Mouse (Mus musculus) stomach, embryonic 16.5 days (tissue): ENCODE data around the gene Sapcd1. TPM values are rescaled to one million over a fixed set of nuclear protein-coding genes. Genes with fewer than 3 reads are reported as not detected.
"Not testable (repeated sequence)": the region's sequence is repeated elsewhere in the genome, so short reads cannot be mapped to it uniquely, and the experiment has no call there.

Source experiments
- ATAC-seq: fragments of 200-750 bp; cut with Nextera tagmentation; 2 replicates; pipeline ENCODE4 v1.8.0; 2017; ENCODE audit warnings: moderate number of reproducible peaks, moderate TSS enrichment; ENCODE audit not compliant: insufficient read depth, low FRiP score
- H3K27ac ChIP-seq: fragments of 300-500 bp; sonication (generic); 2 replicates; pipeline ENCODE4 v1.5.1; 2014; ENCODE audit warnings: low read length
- H3K27me3 ChIP-seq: fragments of 300-500 bp; sonication (generic); 2 replicates; pipeline ENCODE4 v1.6.1; 2014; ENCODE audit warnings: low read length, control low read depth, mixed read lengths; ENCODE audit not compliant: control insufficient read depth, insufficient read depth
- H3K36me3 ChIP-seq: fragments of 300-500 bp; sonication (generic); 2 replicates; pipeline ENCODE4 v1.6.1; 2014; ENCODE audit warnings: low read length; ENCODE audit not compliant: control insufficient read depth, insufficient read depth
- H3K4me1 ChIP-seq: fragments of 300-500 bp; sonication (generic); 2 replicates; pipeline ENCODE4 v1.6.1; 2014; ENCODE audit warnings: low read length, control low read depth, mixed read lengths; ENCODE audit not compliant: control insufficient read depth, insufficient read depth
- H3K4me2 ChIP-seq: fragments of 300-500 bp; sonication (generic); 2 replicates; pipeline ENCODE4 v1.6.1; 2014; ENCODE audit warnings: low read depth, low read length, mixed read lengths
- H3K4me3 ChIP-seq: fragments of 300-500 bp; sonication (generic); replicated peaks from 2 replicates; pipeline ENCODE4 v1.5.1; 2014; ENCODE audit warnings: mild to moderate bottlenecking, low read length
- H3K9ac ChIP-seq: fragments of 300-500 bp; sonication (generic); 2 replicates; pipeline ENCODE4 v1.6.1; 2014; ENCODE audit warnings: low read length
- H3K9me3 ChIP-seq: fragments of 300-500 bp; sonication (generic); replicated peaks from 2 replicates; pipeline ENCODE4 v1.6.1; 2016; ENCODE audit warnings: low read length, control low read depth; ENCODE audit not compliant: control insufficient read depth
- WGBS: fragments of 180-500 bp; shearing (Covaris S2); extraction: QIAGEN DNeasy Blood & Tissue Kit; methylation state at CpG from one replicate; pipeline ENCODE4 v1.1.7; 2014; 5-methylcytosine and 5-hydroxymethylcytosine counted together
- polyA plus RNA-seq: library from polyadenylated mRNA; unstranded; fragments of >200 nt; fragmentation: Nextera tagmentation; extraction: Ambion mirVana; gene quantifications from 2 replicates; pipeline ENCODE4 v1.2.1, GENCODE M21; 2015

Sapcd1 gene
- polyA plus RNA-seq, 1 experiment from 2014 or later: 14.2 TPM

GRCm38 (mm10) chr17:35047688-35048087 is 19.9 kb upstream of the Sapcd1 start:
- Histone ChIP-seq H3K27me3 (no peaks in the 10 kb centered on the region), H3K4me2 (peak overlapping the region; percentile 100), H3K9ac (peak overlapping the region; percentile 28; the same call in 1 of the 2 replicates), H3K27ac (peak overlapping the region; percentile 99), H3K9me3 (no peaks in the 10 kb centered on the region), H3K36me3 (peaks cover under 1% of the 10 kb centered on the region; the same call in 1 of the 2 replicates), H3K4me3 (0 out of 2 replicates have a peak overlapping the region, but pooled peaks have one; percentile 3), H3K4me1 (peaks cover 56% of the 10 kb centered on the region)
- 26% methylated on average over 1 of the region's 1 CpGs for WGBS
- ATAC-seq: no peak

DNA sequence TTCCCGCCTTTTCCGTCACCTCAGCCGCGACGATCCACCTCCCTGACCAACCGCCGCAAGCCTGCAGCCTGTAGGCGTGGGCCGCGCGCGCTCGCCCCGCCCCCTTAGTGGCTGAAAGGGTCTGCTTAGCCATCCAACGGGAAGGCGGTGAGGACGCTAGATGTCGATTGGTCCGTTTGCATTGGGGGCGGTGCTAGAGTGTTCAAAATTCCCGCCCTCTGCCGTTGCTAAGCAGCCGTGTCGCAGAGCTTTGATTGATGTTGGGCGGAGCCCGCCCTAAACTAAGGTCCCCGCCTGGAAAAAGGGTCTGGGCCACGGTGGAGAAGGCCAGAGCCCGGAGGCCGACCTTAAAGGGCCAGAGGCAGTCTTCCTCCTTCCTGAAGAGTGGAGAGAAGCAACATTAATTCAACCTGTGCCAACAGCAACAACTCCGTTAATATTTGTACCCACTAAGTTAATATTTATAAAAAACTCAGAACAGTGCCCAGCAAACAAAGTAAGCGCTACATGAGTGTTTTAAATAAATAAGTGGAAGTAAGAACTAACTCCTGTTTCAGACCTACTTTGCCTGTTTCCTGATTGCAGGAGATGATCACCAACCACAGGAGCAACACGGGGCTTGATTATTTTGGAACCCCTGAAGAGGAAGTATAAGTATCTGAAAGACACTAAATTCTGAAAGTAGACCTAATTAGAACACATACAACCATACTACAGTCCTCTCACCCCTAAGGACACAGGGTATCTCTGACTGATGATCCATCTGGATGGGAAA is 19.1 kb upstream of the Sapcd1 start, which contains the start of gene Msh5:
Gene Msh5, minus strand, starts transcription at position 65 of the 775 bp plus-strand sequence.
- 2% methylated on average over 33 of the region's 33 CpGs for WGBS
- H3K4me3 ChIP-seq: peak within 1 kb of the TSS; percentile 67
- ATAC-seq: peak; percentile 95
- no peaks in the 10 kb centered on the region for H3K27me3 ChIP-seq
- peaks cover 48% of the 10 kb centered on the region for H3K4me1 ChIP-seq
- H3K27ac ChIP-seq: peak within 1 kb of the TSS; percentile 99
- H3K9me3 ChIP-seq: no peaks in the 10 kb centered on the region
- H3K9ac ChIP-seq: peak within 1 kb of the TSS; percentile 95
- no peaks in the 10 kb centered on the region for H3K36me3 ChIP-seq
- H3K4me2 ChIP-seq: peak within 1 kb of the TSS; percentile 100

GRCm38 (mm10) chr17:35045807-35046680 is 18.2 kb upstream of the Sapcd1 start:
- ATAC-seq: no peak
- peak overlapping the region; percentile 100 for H3K4me2 ChIP-seq
- H3K4me1 ChIP-seq: peaks cover 48% of the 10 kb centered on the region
- H3K9ac ChIP-seq: peak overlapping the region; percentile 95
- no peaks in the 10 kb centered on the region for H3K36me3 ChIP-seq
- H3K9me3 ChIP-seq: no peaks in the 10 kb centered on the region
- WGBS: 3% methylated on average over 48 of the region's 48 CpGs
- peak overlapping the region; percentile 67 for H3K4me3 ChIP-seq
- H3K27me3 ChIP-seq: no peaks in the 10 kb centered on the region
- peak overlapping the region; percentile 99 for H3K27ac ChIP-seq

DNA sequence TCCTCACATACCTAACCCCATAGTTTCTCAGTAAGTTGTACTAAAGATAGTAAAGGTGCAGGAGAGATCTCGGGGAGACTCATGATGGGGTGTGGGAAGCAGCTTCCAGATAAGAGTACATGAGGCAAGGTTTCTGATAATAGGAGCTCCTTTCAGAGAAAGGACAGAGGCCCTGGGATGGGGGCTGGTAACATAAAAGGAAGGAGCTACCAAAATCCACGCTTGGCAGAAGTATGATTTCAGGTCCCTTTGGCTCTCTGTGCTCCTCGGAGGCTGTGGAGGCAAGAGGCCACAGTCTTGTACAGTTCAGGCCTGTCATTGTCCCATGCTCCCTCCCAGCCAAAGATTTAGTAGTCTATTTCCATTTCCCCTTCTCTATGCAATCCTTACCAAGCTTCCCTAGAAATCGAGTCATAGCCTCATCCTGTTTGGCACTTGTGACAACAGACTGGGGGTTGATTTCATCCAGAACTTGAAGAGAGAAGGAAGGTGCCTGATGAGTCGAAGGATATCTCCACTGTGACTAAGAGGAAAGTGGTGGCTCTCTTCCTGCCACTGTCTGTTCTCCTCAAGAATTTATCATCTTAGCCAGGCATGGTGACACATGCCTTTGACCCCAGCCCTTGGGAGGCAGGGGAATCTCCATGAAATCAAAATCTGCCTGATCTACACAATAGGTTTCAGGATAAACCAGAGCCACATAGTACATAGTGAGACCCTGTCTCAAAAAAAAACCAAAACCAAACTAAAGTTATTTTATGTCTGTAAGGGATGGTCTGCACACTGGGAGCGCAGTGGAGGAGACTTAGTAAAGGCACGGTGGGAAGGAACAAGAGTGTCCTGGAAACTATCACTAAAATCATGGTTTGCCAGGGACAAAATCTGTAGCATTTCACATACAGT is 17.3 kb upstream of the Sapcd1 start:
- no peaks in the 10 kb centered on the region for H3K27me3 ChIP-seq
- WGBS: 69% methylated on average over 7 of the region's 7 CpGs
- ATAC-seq: no peak
- H3K4me2 ChIP-seq: peak overlapping the region; percentile 100
- peak overlapping the region; percentile 99 for H3K27ac ChIP-seq
- peak overlapping the region; percentile 67 for H3K4me3 ChIP-seq
- H3K36me3 ChIP-seq: no peaks in the 10 kb centered on the region
- peaks cover 48% of the 10 kb centered on the region for H3K4me1 ChIP-seq
- no peaks in the 10 kb centered on the region for H3K9me3 ChIP-seq
- H3K9ac ChIP-seq: peak overlapping the region; percentile 95

GRCm38 (mm10) chr17:35043794-35044193 is 16.0 kb upstream of the Sapcd1 start:
- 65% methylated on average over 4 of the region's 4 CpGs for WGBS
- H3K27ac ChIP-seq: peak overlapping the region; percentile 99
- no peak overlapping the region for H3K4me2 ChIP-seq
- H3K27me3 ChIP-seq: no peaks in the 10 kb centered on the region
- H3K4me3 ChIP-seq: no peak overlapping the region
- ATAC-seq: no peak
- H3K9ac ChIP-seq: no peak overlapping the region
- no peaks in the 10 kb centered on the region for H3K36me3 ChIP-seq
- H3K9me3 ChIP-seq: no peaks in the 10 kb centered on the region
- peaks cover 38% of the 10 kb centered on the region for H3K4me1 ChIP-seq

DNA sequence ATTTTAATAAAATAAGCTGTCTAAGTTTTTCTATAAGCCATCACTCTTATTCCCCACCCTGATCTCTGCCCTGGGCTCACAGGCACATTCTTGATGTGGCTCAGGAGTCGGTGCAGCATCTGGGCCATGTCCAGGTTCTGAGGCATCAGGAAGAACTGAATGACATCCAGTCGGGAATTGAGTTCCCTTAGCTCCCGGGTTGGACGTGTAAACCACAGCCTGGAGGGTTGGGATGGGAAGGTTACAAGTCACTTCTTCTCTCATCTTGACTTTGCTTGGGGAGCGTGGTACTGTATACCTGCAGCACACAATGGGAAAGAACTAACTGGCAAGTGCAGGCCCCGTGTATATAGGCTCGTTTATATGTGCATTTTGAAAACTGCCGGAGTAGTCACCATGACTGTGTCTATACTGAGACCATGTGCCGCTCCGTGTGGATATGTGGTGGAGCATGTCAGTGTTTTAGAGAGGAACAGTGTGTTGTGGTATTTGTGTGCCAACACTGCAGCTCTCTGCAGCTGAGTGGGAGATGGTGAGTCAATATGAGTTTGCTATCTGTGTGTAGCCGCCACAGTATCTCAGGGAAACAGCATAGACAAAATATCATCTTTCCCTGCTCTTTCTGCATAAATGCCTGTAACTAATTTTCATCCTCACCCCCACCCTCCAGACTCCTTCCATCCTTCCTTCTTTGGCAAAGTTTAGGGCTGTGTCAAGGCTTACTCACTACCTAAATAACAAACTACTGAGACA is 11.5 kb upstream of the Sapcd1 start:
- Histone ChIP-seq H3K4me2 (no peak overlapping the region), H3K4me3 (no peak overlapping the region), H3K4me1 (peaks cover 6% of the 10 kb centered on the region; the same call in 1 of the 2 replicates), H3K36me3 (no peaks in the 10 kb centered on the region), H3K9me3 (no peaks in the 10 kb centered on the region), H3K27me3 (no peaks in the 10 kb centered on the region), H3K9ac (no peak overlapping the region), H3K27ac (no peak overlapping the region)
- no peak for ATAC-seq
- 83% methylated on average over 11 of the region's 11 CpGs for WGBS

GRCm38 (mm10) chr17:35034896-35035295 is 7.1 kb upstream of the Sapcd1 start:
- Histone ChIP-seq H3K4me3 (no peak overlapping the region), H3K27ac (no peak overlapping the region), H3K27me3 (no peaks in the 10 kb centered on the region), H3K4me1 (0 out of 2 replicates have a peak, but pooled peaks cover under 1% of the 10 kb centered on the region), H3K36me3 (no peaks in the 10 kb centered on the region), H3K9me3 (no peaks in the 10 kb centered on the region), H3K4me2 (no peak overlapping the region), H3K9ac (no peak overlapping the region)
- WGBS: 60% methylated on average over 6 of the region's 6 CpGs
- no peak for ATAC-seq

DNA sequence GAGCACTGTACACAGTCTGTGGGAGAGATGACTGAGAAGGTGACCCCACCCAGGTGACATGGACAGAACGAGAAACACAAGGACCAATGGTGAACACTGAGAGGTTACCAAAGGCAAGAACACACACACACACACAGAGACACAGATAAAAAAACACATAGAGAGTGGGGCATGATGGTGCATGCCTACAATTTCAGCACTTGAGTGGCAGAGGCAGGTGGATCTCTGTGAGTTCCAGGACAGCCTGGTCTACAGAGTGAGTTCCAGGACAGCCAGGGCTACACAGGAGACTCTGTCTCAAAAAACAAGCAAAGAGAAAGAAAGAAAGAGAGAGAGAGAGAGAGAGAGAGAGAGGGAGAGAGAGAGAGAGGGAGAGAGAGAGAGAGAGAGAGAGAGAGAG is 5.9 kb upstream of the Sapcd1 start:
- 56% methylated on average over 1 of the region's 1 CpGs for WGBS
- not testable (repeated sequence) for H3K4me1 ChIP-seq, ATAC-seq, H3K4me2 ChIP-seq, H3K9me3 ChIP-seq, H3K4me3 ChIP-seq, H3K27me3 ChIP-seq, H3K36me3 ChIP-seq, H3K27ac ChIP-seq, H3K9ac ChIP-seq
